Mouse (Mus musculus): ENCODE results near the gene Cd79b.

GRCm38 (mm10) chr11:106351941-106352340, 37.4 kb upstream of the Cd79b start:
- TF ChIP-seq KAT2A (IDR thresholded peaks at IDR 0.05; ENCODE audit: insufficient replicate concordance, low read length) (no peak), E2F4 (IDR thresholded peaks at IDR 0.05; ENCODE audit: insufficient replicate concordance, low read depth, low read length) (no peak), CTCF (conservative IDR thresholded peaks at IDR 0.05 in 1 of 2, IDR thresholded peaks at IDR 0.05 in 1 of 2; ENCODE audit: low read depth in 2 of 2, low read length in 2 of 2) (no peak), ZMIZ1 (IDR thresholded peaks at IDR 0.05; ENCODE audit: low read depth, low read length) (no peak), ZC3H11A (IDR thresholded peaks at IDR 0.05; ENCODE audit: low read depth, low read length) (no peak), EP300 (IDR thresholded peaks at IDR 0.05; ENCODE audit: low read length) (no peak), POLR2AphosphoS2 (IDR thresholded peaks at IDR 0.05; ENCODE audit: low read depth, low read length) (no peak), POLR2A (IDR thresholded peaks at IDR 0.05; ENCODE audit: low read depth, low read length) (no peak), MEF2A (IDR thresholded peaks at IDR 0.05; ENCODE audit: borderline replicate concordance, low read depth, low read length) (no peak), MAX (IDR thresholded peaks at IDR 0.05; ENCODE audit: low read length) (no peak), RCOR1 (conservative IDR thresholded peaks at IDR 0.05; ENCODE audit: low read depth, low read length) (no peak)
